Mouse (Mus musculus) forelimb bud, embryonic 11.5 days (tissue): ENCODE data around the gene Ncoa5.

Experiments
- DNase-seq: peaks from one replicate; pipeline ENCODE4 v3.0.0-alpha.2; 2012; ENCODE audit warnings: low read depth, low spot score

Gene Ncoa5

GRCm38 (mm10) chr2:164994659-164995428 is 39.8 kb downstream of the Ncoa5 start:
- DNase-seq: no peak

- DNase-seq: no peak
These were observed 40.5 kb downstream of the Ncoa5 start for GRCm38 (mm10) chr2:164994156-164994555.

DNA sequence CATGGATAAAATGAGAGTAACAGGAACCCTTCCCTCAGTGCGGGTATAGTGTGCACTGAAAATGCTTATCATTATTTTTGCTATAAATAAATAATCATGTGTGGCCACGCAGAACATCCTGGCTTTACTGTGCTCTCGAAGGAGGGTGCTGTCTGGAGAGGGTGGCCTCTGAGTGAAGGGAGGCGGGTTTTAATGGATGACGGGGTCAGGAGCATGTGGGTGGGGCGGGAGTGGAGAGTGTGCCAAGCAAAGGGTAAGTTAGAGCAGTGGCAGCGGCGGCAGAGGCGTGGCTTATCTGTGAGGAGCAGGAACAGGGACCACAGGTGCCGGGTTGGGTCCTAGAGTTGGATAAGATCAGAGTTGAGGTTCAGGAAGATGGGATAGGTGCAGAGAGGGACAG is 42.9 kb downstream of the Ncoa5 start:
- no peak for DNase-seq

DNA sequence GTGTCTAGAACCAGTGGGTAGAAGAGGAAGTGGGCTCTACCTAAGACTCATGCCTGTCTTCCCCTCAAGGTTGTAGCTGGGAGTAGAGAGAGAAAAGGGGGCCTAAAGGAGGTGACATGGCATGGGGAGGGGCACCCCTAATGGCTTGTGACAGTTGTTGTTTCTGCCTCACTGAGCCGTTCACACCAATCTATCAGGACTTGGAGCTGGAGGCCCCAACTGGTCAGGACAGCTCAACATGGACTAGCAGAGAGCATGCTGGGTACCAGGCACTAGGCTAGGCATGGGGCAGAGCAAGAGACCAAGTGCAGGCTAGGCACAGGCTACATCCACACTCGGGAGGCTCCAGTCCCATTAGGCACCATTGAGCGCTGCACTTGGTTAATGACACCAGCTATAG is 43.6 kb downstream of the Ncoa5 start:
- DNase-seq: no peak

- no peak for DNase-seq
These were observed 45.9 kb downstream of the Ncoa5 start for GRCm38 (mm10) chr2:164988777-164989176.

DNA sequence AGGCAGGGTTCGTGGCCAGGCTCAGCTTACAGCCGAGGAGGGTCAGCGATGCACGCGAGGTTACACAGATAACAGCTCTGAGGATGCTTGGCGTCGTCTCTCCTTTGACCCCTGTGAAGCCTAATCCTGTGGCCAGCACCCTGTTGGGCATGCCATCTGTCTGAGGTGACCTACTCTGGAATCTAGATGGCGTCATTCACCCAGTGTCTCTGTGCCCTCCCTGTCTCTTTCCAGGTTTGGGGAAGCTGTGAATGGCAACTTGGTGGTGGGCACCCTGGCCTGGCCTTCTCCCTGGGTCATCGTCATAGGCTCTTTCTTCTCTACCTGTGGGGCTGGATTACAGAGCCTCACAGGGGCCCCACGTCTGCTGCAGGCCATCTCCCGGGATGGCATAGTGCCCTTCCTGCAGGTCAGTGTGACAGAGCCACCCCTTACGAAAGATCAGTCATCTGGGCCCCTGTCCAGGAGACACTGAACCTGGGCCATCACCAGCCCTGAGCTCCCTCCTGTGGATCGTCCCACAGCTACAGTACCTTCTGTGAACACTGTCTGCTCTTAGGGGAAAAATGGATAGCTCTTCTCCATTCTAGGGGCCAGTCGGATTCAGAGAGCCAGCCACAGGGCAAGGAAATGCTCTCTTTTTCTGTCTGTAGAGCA is 48.2 kb downstream of the Ncoa5 start:
- DNase-seq: no peak

GRCm38 (mm10) chr2:164985962-164986361 is 48.7 kb downstream of the Ncoa5 start:
- DNase-seq: no peak

- peak; percentile 86 for DNase-seq
These were observed 54.9 kb downstream of the Ncoa5 start for GRCm38 (mm10) chr2:164979749-164980148.

DNA sequence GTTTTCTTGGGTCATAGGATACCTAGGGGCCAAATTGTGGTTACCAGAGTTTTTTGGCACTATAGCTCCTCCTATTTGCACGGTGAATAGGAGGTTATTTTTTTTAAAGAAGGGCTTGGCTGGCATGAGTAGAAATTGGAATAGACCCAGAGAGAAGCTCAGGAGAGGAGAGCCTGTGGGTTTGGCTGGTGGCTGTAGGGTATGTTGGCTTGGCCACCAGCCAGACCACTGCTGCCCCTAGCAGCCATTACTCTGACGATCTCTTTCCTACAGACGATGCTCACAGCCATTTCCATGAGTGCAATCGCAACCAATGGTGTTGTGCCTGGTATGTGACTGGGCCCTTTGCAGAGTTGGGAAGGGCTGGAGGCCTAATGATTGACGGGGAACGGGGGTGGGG is 59.1 kb downstream of the Ncoa5 start:
- DNase-seq: no peak

- no peak for DNase-seq
These were observed 62.0 kb downstream of the Ncoa5 start for GRCm38 (mm10) chr2:164972646-164973045.

DNA sequence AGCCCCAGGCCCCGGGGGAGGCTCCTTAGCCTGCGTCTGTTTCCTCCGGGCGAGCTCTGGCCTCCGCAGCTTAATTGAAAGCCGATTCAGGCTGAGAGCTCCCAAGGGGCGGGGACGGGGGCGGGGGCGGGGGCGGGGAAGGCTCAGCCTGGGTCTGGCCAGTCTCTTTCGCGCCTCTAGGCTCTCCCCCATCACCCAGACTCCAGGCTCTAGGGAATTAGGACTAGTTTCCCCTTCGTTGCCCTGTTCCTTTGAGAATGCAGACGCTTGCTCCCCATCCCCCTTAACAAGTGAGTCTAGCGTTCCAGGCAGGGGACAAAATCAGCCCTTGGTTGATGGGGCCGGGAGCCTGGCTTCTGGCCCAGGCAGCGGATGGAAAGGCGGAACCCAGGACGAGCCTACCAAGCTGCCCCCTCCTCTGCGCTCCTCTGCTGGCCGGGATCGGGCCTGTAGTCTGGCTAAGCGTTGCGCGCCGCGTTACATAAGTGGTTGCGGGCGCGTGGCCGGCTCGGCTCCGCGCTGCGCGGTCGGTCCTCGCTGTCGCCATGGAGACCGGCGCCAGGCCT is 64.0 kb downstream of the Ncoa5 start:
- peak; percentile 34 for DNase-seq

GRCm38 (mm10) chr2:164969348-164969781 is 65.3 kb downstream of the Ncoa5 start:
- no peak for DNase-seq

DNA sequence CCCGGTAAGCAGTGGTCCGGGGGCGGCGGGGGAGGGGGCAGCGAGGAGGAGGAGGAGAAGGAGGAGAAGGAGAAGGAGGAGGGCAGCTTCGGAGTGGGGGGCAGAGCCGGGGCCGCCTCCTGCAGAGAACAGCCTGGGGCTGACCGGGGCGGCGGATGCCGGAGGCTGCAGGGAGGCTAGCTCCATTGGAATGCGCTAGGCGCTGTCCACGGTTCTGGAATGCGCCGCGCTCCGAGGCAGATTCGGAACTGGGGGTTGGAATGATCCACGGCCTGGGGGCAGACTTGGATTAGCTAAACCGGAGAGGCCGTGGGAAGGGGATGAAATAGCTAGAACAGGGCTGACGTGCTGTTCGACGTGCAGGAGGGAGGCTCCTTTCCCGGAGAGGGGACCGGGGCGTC is 66.2 kb downstream of the Ncoa5 start:
- peak; percentile 88 for DNase-seq

GRCm38 (mm10) chr2:164967761-164968440 is 66.8 kb downstream of the Ncoa5 start:
- no peak for DNase-seq

DNA sequence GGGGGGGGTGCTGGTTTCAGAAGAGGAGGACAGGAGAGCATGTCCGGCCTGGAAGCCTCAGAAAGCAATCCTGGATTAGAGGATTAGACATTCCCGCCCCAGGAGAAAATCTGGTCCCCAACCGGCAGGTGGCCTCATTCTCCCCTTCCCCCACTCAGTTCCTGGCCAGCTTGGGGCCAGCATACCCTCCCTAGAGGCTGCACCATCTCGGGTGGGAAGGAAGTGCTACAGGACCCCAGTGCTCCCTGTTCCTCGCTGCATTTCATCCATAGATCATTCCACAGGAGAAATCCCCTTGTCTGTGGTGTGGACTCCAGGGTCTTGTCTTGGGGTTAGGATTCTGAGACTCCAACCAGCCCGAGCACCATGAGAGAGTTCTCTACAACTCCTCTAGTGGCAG is 67.5 kb downstream of the Ncoa5 start:
- DNase-seq: no peak

- DNase-seq: peak; percentile 84
These were observed 68.3 kb downstream of the Ncoa5 start for GRCm38 (mm10) chr2:164966381-164966780.

DNA sequence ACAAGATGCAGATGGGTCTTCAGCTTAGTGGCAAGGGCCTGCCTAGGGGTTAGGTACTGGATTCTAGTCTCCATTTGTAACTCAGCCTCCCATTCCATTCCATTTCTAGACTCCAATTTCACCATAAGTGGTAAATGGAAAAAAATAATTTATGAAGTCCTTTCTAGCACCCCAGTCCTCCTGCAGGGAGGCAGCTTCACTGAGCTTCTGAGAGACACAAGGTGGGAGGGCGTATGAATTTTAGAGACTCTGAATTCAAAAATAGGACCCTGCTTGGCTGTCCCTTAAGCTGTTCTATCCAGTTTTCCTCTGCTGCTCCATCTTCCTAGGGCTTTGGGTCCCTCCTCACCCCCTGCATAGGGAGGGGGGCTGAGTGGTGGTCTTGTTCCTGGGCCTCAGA is 69.7 kb downstream of the Ncoa5 start:
- DNase-seq: no peak

DNA sequence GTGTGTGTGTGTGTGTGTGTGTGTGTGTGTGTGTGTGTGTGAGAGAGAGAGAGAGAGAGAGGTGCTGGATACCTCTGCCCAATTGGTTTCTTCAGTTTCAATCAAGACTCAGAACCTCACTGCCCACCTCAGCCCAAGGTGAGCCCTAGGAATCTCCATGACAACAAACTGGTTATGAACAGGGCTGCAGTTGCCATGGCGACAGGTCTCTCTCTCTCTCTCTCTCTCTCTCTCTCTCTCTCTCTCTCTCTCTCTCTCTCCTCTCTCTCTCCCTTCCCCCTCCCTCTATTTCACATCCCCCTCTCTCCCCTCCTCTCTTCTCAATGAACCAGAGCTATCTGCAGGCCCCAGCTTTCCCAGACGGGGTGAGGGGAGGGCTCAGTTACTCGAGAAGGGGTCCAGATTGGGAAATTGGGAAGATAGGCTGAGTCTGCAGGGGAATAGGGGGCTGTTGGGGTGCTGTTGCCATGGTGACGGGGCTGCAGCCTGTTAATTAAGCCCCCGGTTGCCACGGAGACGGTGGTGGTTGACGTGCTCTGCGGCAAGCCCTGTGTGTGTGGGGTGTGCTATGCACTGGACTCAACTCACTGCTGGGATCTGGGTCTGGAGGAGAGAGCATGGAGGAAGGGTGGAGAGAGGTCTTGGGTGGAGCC is 70.3 kb downstream of the Ncoa5 start:
- no peak for DNase-seq

- DNase-seq: no peak
These were observed 72.5 kb downstream of the Ncoa5 start for GRCm38 (mm10) chr2:164962183-164962580.

GRCm38 (mm10) chr2:164961506-164962182 is 73.0 kb downstream of the Ncoa5 start:
- no peak for DNase-seq
